Mouse (Mus musculus): ENCODE results near the gene Sim2.

Sim2 gene

DNA sequence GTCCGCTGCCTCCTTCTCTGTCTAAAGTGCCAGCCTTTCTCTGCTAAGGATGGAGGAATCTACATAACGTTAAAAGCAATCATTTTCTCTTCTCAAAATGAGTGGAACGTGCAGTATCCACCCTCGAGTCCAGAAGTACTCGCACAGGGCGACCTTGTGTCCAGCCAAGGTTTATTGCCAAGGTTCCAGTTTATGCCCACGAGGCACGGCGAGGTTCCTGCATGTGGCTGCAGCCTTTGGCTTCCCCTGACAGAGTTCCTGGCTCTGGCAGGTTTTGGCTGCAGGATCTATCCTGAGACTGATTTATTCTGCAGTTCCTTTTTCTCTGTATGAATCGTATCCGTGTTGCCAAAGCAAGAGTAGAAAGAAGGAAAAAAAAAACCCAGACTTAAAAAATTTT is 78.3 kb downstream of the Sim2 start:
- DNase-seq (ENCODE audit: low read depth in 1 of 2, low spot score in 2 of 2), result no peak

DNA sequence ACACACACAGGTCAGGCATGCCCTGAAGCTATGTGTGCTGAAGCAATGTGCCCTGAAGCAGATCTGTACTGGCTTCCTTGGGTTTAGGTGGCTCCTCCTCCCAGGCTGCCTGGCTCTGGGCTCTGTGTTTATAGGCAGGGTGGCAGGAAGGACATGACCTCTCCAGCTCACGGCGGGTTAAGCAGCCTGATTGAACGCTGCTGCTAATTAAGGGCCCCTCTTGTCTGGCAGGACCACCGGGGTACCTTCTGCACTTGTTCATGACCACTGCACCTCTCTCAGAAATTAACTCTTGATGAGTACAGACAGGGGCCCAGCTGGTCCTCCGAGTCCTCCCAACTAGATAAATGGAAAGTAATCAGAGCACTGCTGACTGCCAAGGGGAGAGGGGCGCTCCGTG is 79.5 kb downstream of the Sim2 start:
- no peak for DNase-seq (ENCODE audit: low read depth in 1 of 2, low spot score in 2 of 2)

DNA sequence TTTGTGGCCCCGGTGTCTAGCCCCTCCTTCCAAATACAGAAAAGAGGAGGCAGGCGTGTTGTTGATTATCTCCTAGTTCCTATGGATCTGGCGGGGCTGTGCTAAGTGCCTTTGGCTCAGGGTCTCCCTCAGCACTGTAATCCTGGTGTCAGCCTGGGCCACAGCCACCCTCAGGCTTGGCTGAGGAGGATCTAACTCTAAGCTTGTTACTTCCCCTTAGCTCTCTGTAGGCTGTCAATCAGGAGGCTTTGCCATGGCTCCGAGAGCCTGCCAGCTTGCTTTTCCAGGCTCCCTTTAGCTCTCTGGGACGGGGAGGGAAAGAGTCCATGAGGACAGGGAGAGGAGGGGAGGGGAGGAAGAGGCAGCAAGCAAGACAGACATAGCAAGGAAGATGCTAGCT is 80.2 kb downstream of the Sim2 start:
- no peak for DNase-seq (ENCODE audit: low read depth in 1 of 2, low spot score in 2 of 2)

DNA sequence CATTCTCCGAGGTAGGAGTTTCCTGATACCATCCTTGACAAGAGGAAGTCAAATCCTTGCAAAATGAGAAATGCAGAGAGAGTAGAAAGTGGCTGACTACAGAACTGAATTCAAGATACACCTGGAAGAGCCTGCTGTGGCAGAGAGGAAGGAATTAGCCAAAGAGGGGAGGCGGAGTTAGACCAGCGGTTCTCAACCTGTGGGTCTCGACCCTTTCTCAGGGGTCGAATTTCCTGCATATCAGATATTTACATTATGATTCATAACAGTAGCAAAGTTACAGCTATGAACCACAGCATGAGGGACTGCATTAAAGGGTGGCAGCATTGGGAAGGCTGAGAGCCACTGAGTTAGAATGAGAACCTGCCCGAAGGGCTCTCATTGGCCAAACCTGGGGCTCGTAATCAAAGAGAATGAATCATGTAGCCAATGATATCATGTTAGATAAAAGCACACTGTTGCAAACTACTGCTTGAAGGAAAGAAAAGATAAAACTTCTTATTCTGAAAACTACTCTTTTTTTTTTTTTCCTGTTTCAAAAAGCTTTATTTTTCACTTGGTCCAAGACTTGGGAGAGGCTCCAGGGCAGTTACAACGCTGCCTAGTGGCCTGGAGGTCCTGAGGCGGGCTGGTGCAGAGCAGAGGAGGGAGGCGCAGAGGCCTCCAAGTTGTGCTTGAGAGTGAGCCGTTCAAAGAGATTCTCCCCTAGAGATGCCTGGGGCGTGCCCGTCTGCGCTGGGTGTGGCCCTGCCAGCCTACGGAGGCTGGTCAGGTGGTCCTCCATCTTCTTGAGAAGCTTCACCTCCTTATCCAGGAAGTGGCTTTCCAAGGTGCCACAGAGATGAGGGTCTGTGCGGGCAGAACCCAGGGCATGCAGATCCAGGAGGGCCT is 84.2 kb downstream of the Sim2 start:
- no peak for DNase-seq (ENCODE audit: low read depth in 1 of 2, low spot score in 2 of 2)

DNA sequence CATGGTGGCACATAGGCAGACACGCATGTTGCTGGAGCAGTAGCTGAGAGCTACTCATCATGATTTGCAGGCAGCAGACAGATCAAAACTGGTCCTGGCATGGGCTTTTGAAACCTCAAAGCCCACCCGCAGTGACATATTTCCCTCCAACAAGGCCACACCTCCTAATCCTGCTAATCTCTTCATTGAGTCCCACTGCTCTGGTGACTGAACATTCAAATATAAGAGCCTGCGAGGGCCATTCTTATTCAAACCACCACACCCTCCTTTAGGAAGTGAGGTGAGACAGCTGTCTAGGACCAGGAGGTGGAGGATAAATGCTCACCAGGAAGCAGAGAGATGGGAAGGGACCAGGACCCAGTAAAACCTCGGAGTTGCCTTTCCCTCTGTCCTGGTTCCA is 85.5 kb downstream of the Sim2 start:
- no peak for DNase-seq (ENCODE audit: low read depth in 1 of 2, low spot score in 2 of 2)

DNA sequence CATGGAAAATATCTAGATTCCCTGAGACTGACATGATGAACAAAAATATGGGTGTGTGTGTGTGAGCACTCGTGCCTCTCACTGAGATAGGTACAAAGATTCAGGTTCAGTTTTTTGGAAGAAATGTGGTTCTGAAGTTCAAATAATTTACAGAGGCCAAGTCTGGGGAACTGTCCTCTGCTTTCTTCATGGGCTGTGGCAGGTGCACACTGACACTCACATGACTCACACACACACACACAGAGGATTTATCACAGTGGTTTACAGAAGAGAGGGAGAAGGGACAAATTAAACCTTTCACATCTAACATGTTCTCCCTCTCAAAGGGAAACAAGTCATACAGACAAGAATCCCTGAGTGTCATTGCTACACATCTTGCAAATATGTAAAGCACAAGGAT is 88.6 kb downstream of the Sim2 start:
- no peak for DNase-seq (ENCODE audit: low read depth in 1 of 2, low spot score in 2 of 2)

DNA sequence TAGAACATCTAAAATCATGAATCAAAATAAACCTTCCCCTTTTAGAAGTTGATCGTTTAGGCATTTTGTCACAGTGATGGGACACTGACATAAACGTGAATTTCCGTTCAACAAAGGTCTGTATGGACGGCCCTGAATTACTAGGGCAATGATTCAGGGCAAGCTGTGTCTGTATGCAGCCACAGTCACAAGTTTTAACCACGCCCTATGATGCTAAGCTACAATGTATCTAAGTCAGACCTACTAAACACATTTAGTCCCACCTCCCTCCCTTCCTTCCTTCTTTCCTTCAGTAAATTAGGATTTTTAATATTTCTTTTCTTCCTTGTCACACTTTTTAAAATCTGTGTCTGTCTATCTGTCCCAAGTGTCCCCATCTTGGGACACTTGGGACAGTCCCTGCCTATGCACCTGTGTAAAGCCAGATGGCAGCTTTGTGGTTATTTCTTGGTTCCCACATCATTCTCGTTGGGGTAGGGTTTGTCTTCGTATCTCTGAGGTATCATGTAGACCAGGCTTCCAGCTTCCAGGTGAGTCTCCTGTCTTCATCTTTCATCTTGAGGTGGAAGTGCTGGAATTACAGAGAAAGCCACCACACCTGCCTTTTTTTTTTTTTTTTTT is 90.7 kb downstream of the Sim2 start:
- DNase-seq (ENCODE audit: low read depth in 1 of 2, low spot score in 2 of 2), result no peak
